Mouse (Mus musculus): ENCODE measurements around the gene Trpc1.

Trpc1 gene

GRCm38 (mm10) chr9:95750037-95750511 lies at the start of gene Trpc1:
TSS of gene Trpc1 (minus strand) at chr9:95750375.
- peak; percentile 84 for DNase-seq (ENCODE audit: low read depth, low spot score)

GRCm38 (mm10) chr9:95796323-95796722 lies 46.1 kb upstream of the Trpc1 start:
- no peak for DNase-seq (ENCODE audit: low read depth, low spot score)

- DNase-seq (ENCODE audit: low read depth, low spot score) = no peak
Measured at GRCm38 (mm10) chr9:95795844-95796243, 45.7 kb upstream of the Trpc1 start.

GRCm38 (mm10) chr9:95795077-95795784 lies 45.1 kb upstream of the Trpc1 start:
- no peak for DNase-seq (ENCODE audit: low read depth, low spot score)

- DNase-seq (ENCODE audit: low read depth, low spot score) = no peak
Measured at GRCm38 (mm10) chr9:95793986-95794744, 44.0 kb upstream of the Trpc1 start.

- no peak for DNase-seq (ENCODE audit: low read depth, low spot score)
Measured at GRCm38 (mm10) chr9:95784888-95785511, 34.8 kb upstream of the Trpc1 start.

- DNase-seq (ENCODE audit: low read depth, low spot score) = no peak
Measured at GRCm38 (mm10) chr9:95783646-95784293, 33.6 kb upstream of the Trpc1 start.

GRCm38 (mm10) chr9:95771671-95772070 lies 21.5 kb upstream of the Trpc1 start:
- DNase-seq (ENCODE audit: low read depth, low spot score) = no peak

- no peak for DNase-seq (ENCODE audit: low read depth, low spot score)
Measured at GRCm38 (mm10) chr9:95763218-95763617, 13.0 kb upstream of the Trpc1 start.

GRCm38 (mm10) chr9:95762228-95762627 lies 12.1 kb upstream of the Trpc1 start:
- no peak for DNase-seq (ENCODE audit: low read depth, low spot score)

GRCm38 (mm10) chr9:95761381-95761780 lies 11.2 kb upstream of the Trpc1 start:
- DNase-seq (ENCODE audit: low read depth, low spot score) = no peak

- DNase-seq (ENCODE audit: low read depth, low spot score) = peak; percentile 5
Measured at GRCm38 (mm10) chr9:95750746-95751145, 571 bp upstream of the Trpc1 start.

GRCm38 (mm10) chr9:95749461-95749928 lies 680 bp downstream of the Trpc1 start:
- peak; percentile 13 for DNase-seq (ENCODE audit: low read depth, low spot score)

GRCm38 (mm10) chr9:95747298-95747697 lies 2.9 kb downstream of the Trpc1 start:
- no peak for DNase-seq (ENCODE audit: low read depth, low spot score)

GRCm38 (mm10) chr9:95744845-95745613 lies 5.1 kb downstream of the Trpc1 start:
- DNase-seq (ENCODE audit: low read depth, low spot score) = no peak

- no peak for DNase-seq (ENCODE audit: low read depth, low spot score)
Measured at GRCm38 (mm10) chr9:95736238-95736637, 13.9 kb downstream of the Trpc1 start.

- DNase-seq (ENCODE audit: low read depth, low spot score) = no peak
Measured at GRCm38 (mm10) chr9:95712574-95712973, 37.6 kb downstream of the Trpc1 start.

- peak; percentile 5 for DNase-seq (ENCODE audit: low read depth, low spot score)
Measured at GRCm38 (mm10) chr9:95708943-95709342, 41.2 kb downstream of the Trpc1 start.

GRCm38 (mm10) chr9:95705371-95705770 lies 44.8 kb downstream of the Trpc1 start:
- no peak for DNase-seq (ENCODE audit: low read depth, low spot score)

GRCm38 (mm10) chr9:95704078-95704477 lies 46.1 kb downstream of the Trpc1 start:
- DNase-seq (ENCODE audit: low read depth, low spot score) = no peak

- DNase-seq (ENCODE audit: low read depth, low spot score) = no peak
Measured at GRCm38 (mm10) chr9:95699273-95699672, 50.9 kb downstream of the Trpc1 start.
